15 mouse cellular contexts compared by ENCODE assay signal in genomic region chr7:134079980-134080725, GRCm38 (mm10).
A peak's percentile ranks its signal among the peaks of the same experiment; 100 is the strongest.
DNase-seq lines count a peak whose midpoint lies in the region; ATAC-seq lines count a peak whose summit lies in the region.
"Had no signal": no experiment of that assay in that cellular context is flagged by ENCODE, and none has a peak within 500 bp of the region (broad histone marks: within the 10 kb centered on the region; RNA-seq: fewer than 3 reads in every experiment).

No protein-coding gene starts in this region.

- ATAC-seq in lung, embryonic 15.5 days (ENCODE audit: borderline replicate concordance, extremely low read depth, low FRiP score, low TSS enrichment): no peak
- ATAC-seq in neural tube, embryonic 15.5 days (ENCODE audit: low FRiP score): no peak
- ATAC-seq in hindbrain, embryonic 13.5 days (ENCODE audit: low FRiP score): no peak

- no peak overlapping the region for H3K9ac ChIP-seq in lung, embryonic 15.5 days
- H3K9ac ChIP-seq in neural tube, embryonic 15.5 days (replicated peaks): no peak overlapping the region
- H3K9ac ChIP-seq in hindbrain, embryonic 13.5 days: no peak overlapping the region
- H3K9ac ChIP-seq: forebrain, embryonic 12.5 days; heart, embryonic 12.5 days had no signal

- no peak overlapping the region for H3K27ac ChIP-seq in lung, embryonic 15.5 days
- no peak overlapping the region for H3K27ac ChIP-seq in neural tube, embryonic 15.5 days (replicated peaks)
- no peak overlapping the region for H3K27ac ChIP-seq in hindbrain, embryonic 13.5 days
- H3K27ac ChIP-seq: forebrain, embryonic 12.5 days; gastrocnemius, adult 2 months; hindbrain, embryonic 10.5 days had no signal

- 54% methylated on average over 17 of the region's 17 CpGs for WGBS in lung, embryonic 15.5 days
- WGBS in neural tube, embryonic 15.5 days: 84% methylated on average over 17 of the region's 17 CpGs
- 84% methylated on average over 17 of the region's 17 CpGs for WGBS in hindbrain, embryonic 13.5 days

- H3K9me3 ChIP-seq in lung, embryonic 15.5 days: no peaks in the 10 kb centered on the region
- no peaks in the 10 kb centered on the region for H3K9me3 ChIP-seq in neural tube, embryonic 15.5 days (replicated peaks)
- no peaks in the 10 kb centered on the region for H3K9me3 ChIP-seq in hindbrain, embryonic 13.5 days
- H3K9me3 ChIP-seq: forebrain, embryonic 12.5 days; heart, embryonic 12.5 days; hindbrain, embryonic 10.5 days had no signal

- H3K36me3 ChIP-seq in lung, embryonic 15.5 days: no peaks in the 10 kb centered on the region
- H3K36me3 ChIP-seq in neural tube, embryonic 15.5 days: no peaks in the 10 kb centered on the region
- no peaks in the 10 kb centered on the region for H3K36me3 ChIP-seq in hindbrain, embryonic 13.5 days
- H3K36me3 ChIP-seq: forebrain, embryonic 12.5 days; heart, embryonic 12.5 days; hindbrain, embryonic 10.5 days had no signal

- DNase-seq in kidney, postnatal 10 days: peak; percentile 29
- DNase-seq in kidney, adult 18-20 months: no peak
- peak; percentile 25 for DNase-seq in urinary bladder, postnatal 25 days (ENCODE audit: low spot score)
- DNase-seq in urinary bladder, postnatal 10 days (ENCODE audit: low spot score): no peak
- DNase-seq in right cerebral cortex, postnatal 4 days: no peak
- DNase-seq: adrenal gland, postnatal 14 days; B cell, adult 2 months; gastrocnemius, adult 2 months; midbrain, embryonic 14.5 days had no signal

- peak overlapping the region; percentile 16; the same call in 1 of the 2 replicates for H3K4me2 ChIP-seq in lung, embryonic 15.5 days
- H3K4me2 ChIP-seq in neural tube, embryonic 15.5 days: no peak overlapping the region
- H3K4me2 ChIP-seq in hindbrain, embryonic 13.5 days: no peak overlapping the region
- H3K4me2 ChIP-seq: forebrain, embryonic 12.5 days; heart, embryonic 12.5 days had no signal

- peaks cover 6% of the 10 kb centered on the region; the same call in 1 of the 2 replicates for H3K4me1 ChIP-seq in lung, embryonic 15.5 days
- H3K4me1 ChIP-seq in neural tube, embryonic 15.5 days: no peaks in the 10 kb centered on the region
- no peaks in the 10 kb centered on the region for H3K4me1 ChIP-seq in hindbrain, embryonic 13.5 days (replicated peaks)
- H3K4me1 ChIP-seq: forebrain, embryonic 12.5 days; heart, embryonic 12.5 days; hindbrain, embryonic 10.5 days had no signal

- H3K27me3 ChIP-seq in lung, embryonic 15.5 days: no peaks in the 10 kb centered on the region
- H3K27me3 ChIP-seq in neural tube, embryonic 15.5 days (replicated peaks): no peaks in the 10 kb centered on the region
- no peaks in the 10 kb centered on the region for H3K27me3 ChIP-seq in hindbrain, embryonic 13.5 days
- H3K27me3 ChIP-seq: forebrain, embryonic 12.5 days; heart, embryonic 12.5 days had no signal

- H3K4me3 ChIP-seq in lung, embryonic 15.5 days: no peak overlapping the region
- no peak overlapping the region for H3K4me3 ChIP-seq in neural tube, embryonic 15.5 days (replicated peaks)
- no peak overlapping the region for H3K4me3 ChIP-seq in hindbrain, embryonic 13.5 days
- H3K4me3 ChIP-seq: forebrain, embryonic 12.5 days; gastrocnemius, adult 2 months; heart, embryonic 12.5 days; hindbrain, embryonic 10.5 days had no signal

Comparison
In these comparisons a context has a peak if more than half of its experiments do, and no peak if none do; other contexts are left out.
1. DNase-seq: peak in kidney, postnatal 10 days (single experiment) and urinary bladder, postnatal 25 days (single experiment); none in kidney, adult 18-20 months (single experiment), urinary bladder, postnatal 10 days (single experiment) and right cerebral cortex, postnatal 4 days (single experiment).